Mouse (Mus musculus) cerebellum, adult 2 months (tissue): ENCODE data around the gene Phf11b.
"Not testable (repeated sequence)": the region's sequence is repeated elsewhere in the genome, so short reads cannot be mapped to it uniquely, and the experiment has no call there.

ENCODE experiments used
- CTCF ChIP-seq: fragments of 200-500 bp; IDR thresholded peaks from 2 replicates; pipeline ENCODE4 v1.5.1; 2011; ENCODE audit warnings: low read depth, mild to moderate bottlenecking, control low read depth, low read length, moderate library complexity, borderline replicate concordance; ENCODE audit not compliant: insufficient read depth
- POLR2A ChIP-seq: fragments of 200-500 bp; IDR thresholded peaks from 2 replicates; pipeline ENCODE4 v1.6.1; 2011; ENCODE audit warnings: low read length, control low read depth, borderline replicate concordance; ENCODE audit not compliant: insufficient read depth

DNA sequence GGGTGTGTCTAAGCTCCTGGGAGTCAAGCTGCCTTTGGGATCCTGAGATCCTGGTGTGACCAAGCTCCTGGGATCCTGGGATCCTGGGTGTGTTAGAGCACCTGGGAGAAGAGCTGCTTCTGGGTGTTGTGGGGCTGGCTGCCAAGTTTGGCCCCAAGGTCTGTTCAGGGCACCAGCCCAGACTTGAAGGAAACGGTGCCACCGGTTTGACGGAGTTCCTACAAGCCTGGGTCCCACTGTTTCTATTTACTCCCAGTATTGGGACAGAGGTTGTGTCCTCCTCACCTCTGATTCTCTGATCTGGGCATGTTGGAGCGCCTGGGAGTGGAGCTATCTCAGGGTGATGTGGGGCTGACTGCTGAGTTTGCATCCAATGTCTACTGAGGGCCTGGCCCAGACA, 66.2 kb downstream of the Phf11b start:
- not testable (repeated sequence) for TF ChIP-seq CTCF, POLR2A
